Mouse (Mus musculus) hindbrain, embryonic 10.5 days (tissue): ENCODE results near the gene Tprgl. TPM values are rescaled to one million over a fixed set of nuclear protein-coding genes. Genes with fewer than 3 reads are reported as not detected.

Experiments
- DNase-seq: peaks from one replicate; pipeline ENCODE4 v3.0.0-alpha.2; 2017; ENCODE audit warnings: low spot score
- H3K27ac ChIP-seq: fragments of 300-500 bp; sonication (generic); 2 replicates; pipeline ENCODE4 v1.5.1; 2016; ENCODE audit warnings: mild to moderate bottlenecking, moderate library complexity
- H3K27me3 ChIP-seq: fragments of 300-500 bp; sonication (generic); 2 replicates; pipeline ENCODE4 v1.6.1; 2016; ENCODE audit warnings: mild to moderate bottlenecking; ENCODE audit not compliant: poor library complexity, insufficient read depth, severe bottlenecking
- H3K36me3 ChIP-seq: fragments of 300-500 bp; sonication (generic); 2 replicates; pipeline ENCODE4 v1.6.1; 2016; ENCODE audit warnings: mild to moderate bottlenecking, moderate library complexity
- H3K4me1 ChIP-seq: fragments of 300-500 bp; sonication (generic); replicated peaks from 2 replicates; pipeline ENCODE4 v1.6.1; 2016; ENCODE audit warnings: mild to moderate bottlenecking
- H3K4me3 ChIP-seq: fragments of 300-500 bp; sonication (generic); 2 replicates; pipeline ENCODE4 v1.5.1; 2016; ENCODE audit warnings: mild to moderate bottlenecking, moderate library complexity
- H3K9me3 ChIP-seq: fragments of 300-500 bp; sonication (generic); 2 replicates; pipeline ENCODE4 v1.6.1; 2016; ENCODE audit warnings: mild to moderate bottlenecking, moderate library complexity
- WGBS: fragments of 180-500 bp; shearing (Covaris S2); methylation state at CpG from one replicate; pipeline ENCODE4 v1.1.7; 2016; 5-methylcytosine and 5-hydroxymethylcytosine counted together
- polyA plus RNA-seq: library from polyadenylated mRNA; unstranded; fragments of >200 nt; fragmentation: Nextera tagmentation; extraction: Ambion mirVana; gene quantifications from 2 replicates; pipeline ENCODE4 v1.2.1, GENCODE M21; 2016

The Tprgl gene
- polyA plus RNA-seq, 1 experiment from 2014 or later: 150 TPM

DNA sequence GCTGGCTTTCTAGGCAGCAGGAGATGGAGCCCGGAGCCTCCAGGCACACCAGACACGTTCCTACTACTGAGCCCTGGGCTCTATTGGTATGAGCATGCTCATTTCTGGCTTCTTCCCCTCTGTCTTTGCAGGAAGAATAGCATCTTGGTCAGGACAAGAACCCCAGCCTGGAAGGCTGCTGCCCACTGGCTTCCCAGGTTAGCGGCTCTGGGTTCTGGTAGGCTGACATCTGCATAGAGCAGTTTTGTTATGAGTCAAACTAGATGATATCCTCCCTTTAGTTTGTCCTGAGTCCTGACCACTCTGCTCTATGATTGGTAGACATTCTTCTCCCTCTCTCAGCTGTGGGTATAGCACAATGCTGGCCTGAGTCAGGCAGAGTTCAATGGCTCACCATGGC lies 33.2 kb downstream of the Tprgl start:
- 78% methylated on average over 3 of the region's 3 CpGs for WGBS
- no peak overlapping the region for H3K27ac ChIP-seq
- DNase-seq: no peak
- peaks cover 41% of the 10 kb centered on the region for H3K27me3 ChIP-seq
- H3K36me3 ChIP-seq: no peaks in the 10 kb centered on the region
- H3K9me3 ChIP-seq: no peaks in the 10 kb centered on the region
- H3K4me1 ChIP-seq: no peaks in the 10 kb centered on the region
- H3K4me3 ChIP-seq: no peak overlapping the region

DNA sequence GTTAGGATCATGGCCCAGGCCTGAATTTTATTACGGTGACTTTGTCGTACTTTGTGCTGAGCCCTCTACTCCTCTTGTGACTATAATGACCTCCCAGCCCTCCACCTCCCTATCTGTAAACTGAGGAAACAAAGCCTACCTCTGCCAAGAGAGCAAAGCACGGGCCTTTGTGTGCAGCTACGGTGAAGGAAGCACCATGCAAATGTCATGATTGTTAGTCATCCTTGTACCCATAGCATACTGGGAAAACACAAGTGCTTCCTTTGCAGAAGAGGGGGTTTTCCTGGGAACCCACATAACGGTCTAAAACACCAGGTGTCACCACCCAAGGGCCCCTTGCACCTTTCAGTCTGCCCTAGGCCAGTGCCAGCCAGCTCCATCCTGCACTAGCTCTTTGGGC lies 35.3 kb downstream of the Tprgl start:
- DNase-seq: no peak
- Histone ChIP-seq H3K36me3 (no peaks in the 10 kb centered on the region), H3K4me3 (no peak overlapping the region), H3K4me1 (no peaks in the 10 kb centered on the region), H3K9me3 (no peaks in the 10 kb centered on the region), H3K27me3 (peaks cover 39% of the 10 kb centered on the region), H3K27ac (no peak overlapping the region)
- WGBS: 77% methylated on average over 5 of the region's 5 CpGs

DNA sequence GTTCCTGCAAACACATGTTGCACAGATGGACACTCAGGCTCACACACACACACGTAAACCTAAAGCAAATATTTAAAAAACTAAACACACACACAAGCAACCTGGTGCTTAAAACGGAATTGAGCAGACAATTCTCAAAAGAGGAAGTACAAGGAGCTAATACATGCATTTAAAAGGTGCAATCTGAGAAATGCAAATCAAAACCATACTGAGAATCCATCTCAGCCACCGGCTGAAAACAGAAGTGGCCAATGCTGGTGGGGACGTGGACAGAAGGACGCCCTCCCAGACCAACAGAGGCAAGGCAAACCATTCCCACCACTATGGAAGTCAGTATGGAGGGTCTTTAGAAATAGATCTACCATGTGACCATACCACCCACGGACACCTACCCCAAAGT lies 36.9 kb downstream of the Tprgl start:
- H3K4me1 ChIP-seq: peaks cover 5% of the 10 kb centered on the region
- H3K36me3 ChIP-seq: no peaks in the 10 kb centered on the region
- WGBS: 80% methylated on average over 6 of the region's 6 CpGs
- H3K4me3 ChIP-seq: no peak overlapping the region
- H3K27ac ChIP-seq: no peak overlapping the region
- peaks cover 31% of the 10 kb centered on the region for H3K27me3 ChIP-seq
- DNase-seq: no peak
- no peaks in the 10 kb centered on the region for H3K9me3 ChIP-seq

DNA sequence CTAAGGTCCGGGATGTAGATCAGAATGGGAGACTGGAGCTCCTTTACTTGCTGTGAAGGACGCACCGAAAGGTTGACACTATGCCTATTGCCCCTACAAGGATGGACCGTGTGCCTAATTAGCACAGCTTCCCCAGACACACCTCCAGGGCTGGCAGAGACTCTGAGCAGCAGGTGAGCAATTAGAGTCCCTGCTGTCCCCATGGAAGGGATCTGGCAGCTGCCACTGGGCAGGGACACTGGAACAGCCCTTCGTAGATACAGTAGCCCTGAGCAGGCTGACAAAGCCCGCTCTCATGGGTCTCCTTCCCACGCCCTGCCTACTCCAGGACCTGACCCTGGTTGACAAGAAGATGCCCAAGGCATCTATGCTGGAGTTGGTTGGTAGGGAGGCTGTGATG lies 38.1 kb downstream of the Tprgl start:
- Histone ChIP-seq H3K4me3 (no peak overlapping the region), H3K27me3 (peaks cover 28% of the 10 kb centered on the region), H3K9me3 (no peaks in the 10 kb centered on the region), H3K27ac (no peak overlapping the region), H3K4me1 (peaks cover 9% of the 10 kb centered on the region), H3K36me3 (no peaks in the 10 kb centered on the region)
- no peak for DNase-seq
- WGBS: 81% methylated on average over 7 of the region's 7 CpGs

DNA sequence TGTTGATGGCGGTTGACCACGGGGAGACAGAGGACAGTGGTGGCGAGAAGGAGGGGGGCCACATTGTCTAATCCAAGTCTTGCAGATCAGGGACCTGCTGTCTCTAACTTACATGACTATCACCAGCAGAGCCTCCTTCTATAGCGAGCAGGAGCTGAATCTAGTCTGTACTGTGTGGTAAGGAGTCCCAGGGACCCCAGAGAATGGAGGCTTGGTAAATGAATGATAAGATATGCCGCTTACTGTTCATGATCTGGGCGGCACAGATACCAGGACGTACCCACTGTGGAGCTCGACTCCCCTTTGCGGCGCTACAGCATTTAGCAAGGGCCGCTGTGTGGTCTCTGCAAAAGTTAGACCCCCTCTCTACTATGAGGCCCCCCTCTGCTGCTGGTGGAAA lies 38.7 kb downstream of the Tprgl start:
- H3K27ac ChIP-seq: no peak overlapping the region
- H3K27me3 ChIP-seq: peaks cover 22% of the 10 kb centered on the region
- 80% methylated on average over 11 of the region's 11 CpGs for WGBS
- no peak overlapping the region for H3K4me3 ChIP-seq
- DNase-seq: no peak
- H3K36me3 ChIP-seq: no peaks in the 10 kb centered on the region
- no peaks in the 10 kb centered on the region for H3K9me3 ChIP-seq
- H3K4me1 ChIP-seq: peaks cover 9% of the 10 kb centered on the region

DNA sequence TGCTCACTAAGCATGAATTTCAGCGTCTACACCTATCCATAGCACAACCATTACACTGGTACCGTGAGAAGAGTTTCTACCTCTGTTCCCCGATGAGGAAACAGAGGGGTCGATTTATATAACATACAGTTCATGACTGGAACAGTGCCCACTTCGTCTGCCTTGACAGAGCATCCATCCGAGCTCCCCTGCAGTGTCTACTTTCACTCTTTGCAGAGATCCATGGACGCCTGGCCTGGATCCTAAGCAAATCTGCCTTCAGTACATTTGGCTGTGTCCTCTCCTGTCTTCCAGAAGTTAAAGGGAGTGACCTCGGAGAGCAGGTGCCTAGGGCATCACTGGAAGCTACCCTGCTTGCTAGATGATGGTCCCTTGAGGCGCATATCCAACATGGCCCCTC lies 41.3 kb downstream of the Tprgl start:
- peaks cover 14% of the 10 kb centered on the region for H3K27me3 ChIP-seq
- H3K4me1 ChIP-seq: peaks cover 13% of the 10 kb centered on the region
- DNase-seq: no peak
- H3K36me3 ChIP-seq: no peaks in the 10 kb centered on the region
- H3K27ac ChIP-seq: no peak overlapping the region
- H3K9me3 ChIP-seq: no peaks in the 10 kb centered on the region
- WGBS: 86% methylated on average over 9 of the region's 9 CpGs
- H3K4me3 ChIP-seq: no peak overlapping the region

- 70% methylated on average over 9 of the region's 9 CpGs for WGBS
Observed at GRCm38 (mm10) chr4:154118782-154119181, 41.7 kb downstream of the Tprgl start.

GRCm38 (mm10) chr4:154116421-154116820 lies 44.0 kb downstream of the Tprgl start:
- peaks cover 13% of the 10 kb centered on the region for H3K4me1 ChIP-seq
- no peak overlapping the region for H3K4me3 ChIP-seq
- 0 out of 2 replicates have a peak, but pooled peaks cover 8% of the 10 kb centered on the region for H3K27me3 ChIP-seq
- no peaks in the 10 kb centered on the region for H3K36me3 ChIP-seq
- DNase-seq: no peak
- 59% methylated on average over 7 of the region's 7 CpGs for WGBS
- H3K27ac ChIP-seq: no peak overlapping the region
- H3K9me3 ChIP-seq: no peaks in the 10 kb centered on the region

More at GRCm38 (mm10) chr4:154118782-154119181, 41.7 kb downstream of the Tprgl start:
- no peak for DNase-seq
- no peaks in the 10 kb centered on the region for H3K36me3 ChIP-seq
- peaks cover 13% of the 10 kb centered on the region; the same call in 1 of the 2 replicates for H3K27me3 ChIP-seq
- H3K9me3 ChIP-seq: no peaks in the 10 kb centered on the region
- no peak overlapping the region for H3K4me3 ChIP-seq
- no peak overlapping the region for H3K27ac ChIP-seq
- peaks cover 13% of the 10 kb centered on the region for H3K4me1 ChIP-seq

- H3K27ac ChIP-seq: no peak overlapping the region
- H3K27me3 ChIP-seq: peaks cover 24% of the 10 kb centered on the region; the same call in 1 of the 2 replicates
- WGBS: 82% methylated on average over 11 of the region's 11 CpGs
- DNase-seq: no peak
- H3K36me3 ChIP-seq: no peaks in the 10 kb centered on the region
- H3K4me1 ChIP-seq: peaks cover 8% of the 10 kb centered on the region
- no peak overlapping the region for H3K4me3 ChIP-seq
- no peaks in the 10 kb centered on the region for H3K9me3 ChIP-seq
Observed at GRCm38 (mm10) chr4:154109850-154110243, 50.6 kb downstream of the Tprgl start.

DNA sequence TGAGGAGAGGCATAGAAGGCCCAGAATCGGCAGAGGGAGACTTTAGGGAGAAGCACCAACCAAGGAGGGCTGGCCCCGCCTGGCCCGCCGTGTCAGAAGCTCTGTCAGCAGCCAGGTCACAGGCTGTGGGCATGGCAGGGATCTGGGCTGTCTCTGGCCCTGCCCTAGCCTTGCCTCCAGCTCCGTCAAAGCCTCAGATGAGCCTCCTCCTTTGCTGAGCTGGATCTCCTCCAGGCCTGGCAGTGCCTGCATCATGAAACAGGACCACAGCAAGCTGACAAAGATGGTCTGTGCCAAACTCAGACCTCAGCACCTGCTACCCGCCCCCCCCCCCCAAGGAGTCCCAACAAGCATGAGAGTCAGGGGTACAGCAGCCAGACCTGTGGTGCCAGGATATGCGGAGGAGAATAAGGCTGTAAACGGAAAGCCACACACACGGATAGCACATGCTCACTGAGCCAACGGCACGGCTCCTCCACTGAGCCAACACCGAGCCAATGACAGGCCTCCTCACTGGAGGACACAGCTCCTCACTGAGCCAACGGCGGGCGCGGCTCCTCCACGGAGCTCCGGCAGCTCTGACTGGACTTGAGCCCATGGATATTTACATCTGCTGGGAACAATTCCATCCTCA lies 51.1 kb downstream of the Tprgl start:
- WGBS: 66% methylated on average over 18 of the region's 18 CpGs
- no peak for DNase-seq
- Histone ChIP-seq H3K36me3 (no peaks in the 10 kb centered on the region), H3K4me3 (no peak overlapping the region), H3K27ac (no peak overlapping the region), H3K4me1 (peaks cover 8% of the 10 kb centered on the region), H3K27me3 (peaks cover 28% of the 10 kb centered on the region), H3K9me3 (no peaks in the 10 kb centered on the region)

Other genes starting within 250 kb of the Tprgl start
- gene A430005L14Rik, start 203.4 kb downstream of the Tprgl start, polyA plus RNA-seq: 131 and 150 TPM in 2 replicates
- gene Dffb, start 185.5 kb downstream of the Tprgl start, polyA plus RNA-seq: 12.0 and 14.9 TPM in 2 replicates
- gene Cep104, start 185.5 kb downstream of the Tprgl start, polyA plus RNA-seq: 21.1 and 22.5 TPM in 2 replicates
- gene Lrrc47, start 148.9 kb downstream of the Tprgl start, polyA plus RNA-seq: 20.2 and 25.3 TPM in 2 replicates
- 25.9 and 32.9 TPM in 2 replicates for gene Smim1, start 134.4 kb downstream of the Tprgl start, polyA plus RNA-seq
- gene Ccdc27, start 118.0 kb downstream of the Tprgl start, polyA plus RNA-seq: not detected in 2 replicates
- 1.8 and 2.7 TPM in 2 replicates for gene Trp73, start 20.5 kb downstream of the Tprgl start, polyA plus RNA-seq
- gene Wrap73, start 18.3 kb downstream of the Tprgl start, polyA plus RNA-seq: 44.3 and 52.6 TPM in 2 replicates
- 28.2 and 29.2 TPM in 2 replicates for gene Megf6, start 10.1 kb upstream of the Tprgl start, polyA plus RNA-seq
- gene Arhgef16, start 141.0 kb upstream of the Tprgl start, polyA plus RNA-seq: 4.6 and 7.5 TPM in 2 replicates
- not detected in 2 replicates for gene B230104I21Rik, start 175.5 kb upstream of the Tprgl start, polyA plus RNA-seq